Mouse (Mus musculus) G1E (cell line): Measurements from ENCODE around the gene Ssr2.

Experiments used
- CTCF ChIP-seq: IDR thresholded peaks from 2 replicates; pipeline ENCODE4 v1.5.1; 2012; ENCODE audit warnings: low read depth, low read length, inconsistent platforms, mixed read lengths
- GATA1 ChIP-seq: IDR thresholded peaks from 2 replicates; pipeline ENCODE4 v1.6.1; 2012; ENCODE audit warnings: borderline replicate concordance, low read length, inconsistent platforms, mixed read lengths
- TAL1 ChIP-seq: conservative IDR thresholded peaks from 2 replicates; pipeline ENCODE4 v1.6.1; 2012; ENCODE audit warnings: low read depth, low read length, inconsistent platforms, mixed read lengths

DNA sequence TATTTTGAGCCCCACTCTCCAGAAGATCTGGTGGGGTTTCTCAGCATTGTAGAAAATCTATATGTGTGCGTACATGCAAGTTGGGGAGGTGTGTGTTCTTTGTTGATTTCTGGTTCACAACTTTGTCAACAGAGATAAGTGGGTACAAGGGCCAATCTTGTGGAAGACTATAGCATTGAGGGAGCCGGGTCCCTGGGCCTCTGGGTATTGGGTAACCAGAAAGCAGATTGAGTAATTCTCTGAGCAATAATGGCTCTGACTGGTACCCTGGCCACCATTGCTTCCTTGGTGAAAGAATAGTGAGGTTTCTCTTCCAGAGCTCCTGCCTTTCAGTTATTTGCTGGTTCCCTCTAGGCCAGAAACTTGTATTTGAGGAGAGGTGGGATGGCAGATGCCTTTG is 6.6 kb upstream of the Ssr2 start:
- no peak for TF ChIP-seq CTCF
- TF ChIP-seq GATA1: no peak
- no peak for TF ChIP-seq TAL1
